Mouse (Mus musculus): ENCODE measurements around the gene Ccdc71. TPM values are rescaled to one million over a fixed set of nuclear protein-coding genes. Genes with fewer than 3 reads are reported as not detected.
A peak's percentile ranks its signal among the peaks of the same experiment; 100 is the strongest.

Gene Ccdc71
- polyA plus RNA-seq, 1 experiment = not detected

DNA sequence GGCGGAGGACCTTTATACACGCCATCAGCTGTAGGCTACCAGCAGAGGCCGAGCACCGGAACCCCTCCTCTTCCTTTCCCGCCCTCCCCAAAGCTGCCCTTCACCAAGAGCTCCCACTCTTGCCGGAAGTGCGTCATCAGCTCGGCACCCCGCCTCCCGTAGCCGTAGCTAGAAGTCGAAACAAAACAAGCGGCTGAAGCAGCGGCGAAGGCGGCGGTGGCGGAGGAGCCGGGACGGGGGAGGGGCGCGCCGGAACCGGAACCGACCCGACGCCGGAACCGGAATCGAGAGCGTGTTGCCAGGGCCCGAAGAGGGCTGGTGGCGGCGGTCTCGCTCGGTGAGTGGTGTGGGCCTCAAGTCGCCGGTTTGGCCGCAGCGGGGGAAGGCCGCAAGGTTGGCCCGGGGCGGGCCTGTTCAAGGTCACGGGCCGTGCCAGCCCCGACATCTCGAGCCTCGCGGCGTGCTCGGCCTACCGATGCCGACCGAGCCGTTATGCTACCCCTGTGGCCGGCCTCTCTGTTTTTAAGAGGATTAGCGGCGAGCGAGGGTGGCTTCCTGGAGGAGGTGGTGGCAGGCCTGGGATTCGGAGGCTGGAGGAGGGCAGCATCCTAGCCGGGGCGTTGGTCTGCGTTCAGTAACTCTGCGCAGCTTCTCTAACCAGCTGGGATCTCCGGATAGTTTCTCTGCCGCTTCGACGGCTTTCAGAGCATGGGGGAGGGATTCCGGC, 30.4 kb downstream of the Ccdc71 start, which contains the start of gene Usp19:
Gene Usp19, plus strand, starts transcription at position 44 of the 727 bp plus-strand sequence.
- Histone ChIP-seq H3K4me3 (ENCODE audit: insufficient read depth, low read depth, low read length) (peak within 1 kb of the TSS; percentile 81), H3K4me1 (ENCODE audit: control insufficient read depth, insufficient read depth, low read length) (peaks cover 20% of the 10 kb centered on the region), H3K27ac (ENCODE audit: insufficient read depth, low read depth, low read length) (peak within 1 kb of the TSS; percentile 82)
- no peak for TF ChIP-seq CTCF (IDR thresholded peaks at IDR 0.05; ENCODE audit: insufficient read depth, low read depth, low read length)
- TF ChIP-seq POLR2A (IDR thresholded peaks at IDR 0.05; ENCODE audit: insufficient read depth, low read depth, low read length) = peak; percentile 69; the same call in 1 of the 2 replicates
- under 1% methylated on average over 69 of the region's 69 CpGs for WGBS

DNA sequence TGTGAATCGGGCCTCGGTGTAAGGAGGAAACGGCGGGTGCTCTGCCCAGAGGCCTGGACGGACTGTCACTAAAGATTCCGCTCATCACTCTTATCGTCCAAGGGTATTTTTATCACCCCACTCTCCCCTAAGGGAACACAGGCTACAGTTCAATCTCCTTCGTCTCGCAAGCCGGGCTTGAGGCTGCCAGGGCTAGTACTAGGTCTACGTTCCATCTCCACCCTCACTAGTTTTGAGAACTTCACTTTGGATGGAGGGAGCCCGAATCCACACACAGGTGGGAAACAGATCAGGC, 30.9 kb downstream of the Ccdc71 start:
- no peak for TF ChIP-seq CTCF (IDR thresholded peaks at IDR 0.05; ENCODE audit: insufficient read depth, low read depth, low read length)
- TF ChIP-seq POLR2A (IDR thresholded peaks at IDR 0.05; ENCODE audit: insufficient read depth, low read depth, low read length) = no peak
- peaks cover 20% of the 10 kb centered on the region for H3K4me1 ChIP-seq (ENCODE audit: control insufficient read depth, insufficient read depth, low read length)
- WGBS = 4% methylated on average over 12 of the region's 12 CpGs
- H3K4me3 ChIP-seq (ENCODE audit: insufficient read depth, low read depth, low read length) = peak overlapping the region; percentile 81
- H3K27ac ChIP-seq (ENCODE audit: insufficient read depth, low read depth, low read length) = peak overlapping the region; percentile 82

DNA sequence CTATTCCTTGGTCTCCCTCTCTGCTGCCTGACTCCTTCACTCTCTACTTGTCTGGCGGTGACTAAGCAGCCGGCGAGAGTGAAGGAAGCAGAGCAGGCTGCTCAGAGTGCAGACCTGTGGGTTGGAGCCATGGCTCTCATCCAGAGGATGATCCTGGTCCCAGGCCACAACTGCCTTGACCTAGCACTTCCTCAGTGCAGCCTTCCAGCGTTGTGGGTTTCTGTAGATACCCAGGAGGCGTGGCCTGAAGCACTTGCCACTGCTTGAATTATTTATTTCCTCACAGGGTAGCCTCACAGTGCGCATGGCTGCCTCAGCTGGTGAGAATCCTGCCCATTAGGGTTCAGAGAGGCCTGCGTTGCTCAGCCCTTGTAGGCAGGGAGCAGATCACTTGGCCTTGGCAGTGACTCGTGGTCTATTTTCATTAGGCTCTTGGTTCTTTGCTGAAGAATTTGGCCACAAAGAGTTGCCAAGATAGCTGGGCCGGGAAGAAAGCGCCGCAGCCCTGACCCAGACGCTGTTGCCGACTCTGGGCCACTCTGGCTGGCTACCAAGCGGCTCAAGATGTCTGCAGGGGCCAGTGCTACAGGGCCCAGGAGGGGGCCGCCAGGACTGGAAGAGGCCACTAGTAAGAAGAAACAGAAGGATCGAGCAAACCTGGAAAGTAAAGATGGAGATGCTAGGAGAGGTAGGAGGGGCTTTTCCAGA, 31.9 kb downstream of the Ccdc71 start:
- TF ChIP-seq POLR2A (IDR thresholded peaks at IDR 0.05; ENCODE audit: insufficient read depth, low read depth, low read length) = no peak
- no peak for TF ChIP-seq CTCF (IDR thresholded peaks at IDR 0.05; ENCODE audit: insufficient read depth, low read depth, low read length)
- Histone ChIP-seq H3K4me1 (ENCODE audit: control insufficient read depth, insufficient read depth, low read length) (peaks cover 20% of the 10 kb centered on the region), H3K4me3 (ENCODE audit: insufficient read depth, low read depth, low read length) (0 out of 2 replicates have a peak overlapping the region, but pooled peaks have one; percentile 6), H3K27ac (ENCODE audit: insufficient read depth, low read depth, low read length) (no peak overlapping the region)
- WGBS = 40% methylated on average over 16 of the region's 16 CpGs

DNA sequence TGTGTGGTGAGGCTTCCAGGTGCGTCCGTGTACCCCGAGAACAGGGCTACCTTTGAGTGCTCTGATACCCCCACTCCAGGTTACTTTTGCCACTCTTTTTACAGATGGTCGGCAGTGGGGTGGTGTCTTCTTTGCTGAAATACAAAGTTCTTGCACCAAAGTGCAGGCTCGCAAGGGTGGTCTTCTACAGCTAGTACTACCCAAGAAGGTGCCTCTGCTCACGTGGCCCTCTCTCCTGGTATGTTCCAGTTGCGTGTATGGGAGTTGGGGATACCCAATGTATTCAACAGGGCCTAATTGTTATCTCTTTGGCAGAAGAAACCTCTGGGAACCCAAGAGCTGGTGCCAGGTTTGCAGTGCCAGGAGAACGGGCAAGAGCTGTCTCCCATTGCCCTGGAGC, 32.9 kb downstream of the Ccdc71 start:
- 91% methylated on average over 8 of the region's 8 CpGs for WGBS
- TF ChIP-seq CTCF (IDR thresholded peaks at IDR 0.05; ENCODE audit: insufficient read depth, low read depth, low read length) (no peak), POLR2A (IDR thresholded peaks at IDR 0.05; ENCODE audit: insufficient read depth, low read depth, low read length) (no peak)

DNA sequence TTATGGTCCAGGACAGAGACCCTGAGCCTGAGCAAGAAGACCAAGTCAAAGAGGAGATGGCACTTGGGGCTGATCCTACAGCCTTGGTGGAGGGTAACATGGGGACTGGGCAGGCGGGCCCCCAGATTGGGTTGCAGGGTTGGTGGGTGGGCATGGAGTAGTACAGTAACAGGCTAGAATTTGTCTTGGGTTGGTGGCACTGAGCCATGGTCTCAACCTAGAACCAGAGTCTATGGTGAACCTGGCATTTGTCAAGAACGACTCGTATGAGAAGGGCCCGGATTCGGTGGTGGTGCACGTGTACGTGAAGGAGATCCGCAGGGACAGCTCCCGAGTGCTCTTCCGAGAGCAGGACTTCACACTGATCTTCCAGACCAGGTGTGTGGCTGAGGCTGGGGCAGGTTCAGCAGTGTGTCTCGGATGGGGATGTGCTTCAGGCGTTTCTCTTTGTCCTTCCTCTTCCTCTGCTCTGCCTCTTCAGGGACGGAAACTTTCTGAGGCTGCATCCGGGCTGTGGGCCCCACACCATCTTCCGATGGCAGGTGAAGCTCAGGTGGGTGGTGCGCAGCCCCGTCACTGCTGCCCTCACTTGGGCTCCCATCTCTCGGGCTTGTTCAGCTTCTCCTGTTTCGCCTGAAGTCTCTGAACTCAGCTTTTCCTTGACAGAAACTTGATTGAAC, 34.0 kb downstream of the Ccdc71 start:
- no peak overlapping the region for H3K4me3 ChIP-seq (ENCODE audit: insufficient read depth, low read depth, low read length)
- H3K4me1 ChIP-seq (ENCODE audit: control insufficient read depth, insufficient read depth, low read length) = peaks cover 20% of the 10 kb centered on the region
- no peak for TF ChIP-seq POLR2A (IDR thresholded peaks at IDR 0.05; ENCODE audit: insufficient read depth, low read depth, low read length)
- 95% methylated on average over 19 of the region's 19 CpGs for WGBS
- no peak overlapping the region for H3K27ac ChIP-seq (ENCODE audit: insufficient read depth, low read depth, low read length)

More for the DNA sequence above, 32.9 kb downstream of the Ccdc71 start:
- Histone ChIP-seq H3K4me1 (ENCODE audit: control insufficient read depth, insufficient read depth, low read length) (peaks cover 20% of the 10 kb centered on the region), H3K27ac (ENCODE audit: insufficient read depth, low read depth, low read length) (no peak overlapping the region), H3K4me3 (ENCODE audit: insufficient read depth, low read depth, low read length) (no peak overlapping the region)

DNA sequence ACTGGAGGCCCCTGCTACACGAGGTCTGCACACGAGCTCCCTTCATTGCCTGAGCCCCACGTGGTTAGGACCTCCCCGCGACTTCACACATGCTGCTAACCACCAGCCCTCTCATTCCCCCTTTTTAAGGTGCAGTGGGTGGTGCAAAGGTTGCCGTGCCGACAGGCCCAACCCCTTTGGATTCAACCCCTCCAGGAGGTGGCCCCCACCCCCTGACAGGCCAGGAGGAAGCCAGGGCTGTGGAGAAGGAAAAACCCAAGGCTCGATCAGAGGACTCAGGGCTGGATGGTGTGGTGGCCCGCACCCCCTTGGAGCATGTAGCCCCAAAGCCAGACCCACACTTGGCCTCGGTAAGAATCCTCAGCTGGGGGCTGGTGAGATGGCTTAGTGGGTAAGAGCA, 34.6 kb downstream of the Ccdc71 start:
- no peak overlapping the region for H3K27ac ChIP-seq (ENCODE audit: insufficient read depth, low read depth, low read length)
- no peak overlapping the region for H3K4me3 ChIP-seq (ENCODE audit: insufficient read depth, low read depth, low read length)
- H3K4me1 ChIP-seq (ENCODE audit: control insufficient read depth, insufficient read depth, low read length) = peaks cover 19% of the 10 kb centered on the region
- TF ChIP-seq CTCF (IDR thresholded peaks at IDR 0.05; ENCODE audit: insufficient read depth, low read depth, low read length) = no peak
- TF ChIP-seq POLR2A (IDR thresholded peaks at IDR 0.05; ENCODE audit: insufficient read depth, low read depth, low read length) = no peak
- 74% methylated on average over 10 of the region's 10 CpGs for WGBS

DNA sequence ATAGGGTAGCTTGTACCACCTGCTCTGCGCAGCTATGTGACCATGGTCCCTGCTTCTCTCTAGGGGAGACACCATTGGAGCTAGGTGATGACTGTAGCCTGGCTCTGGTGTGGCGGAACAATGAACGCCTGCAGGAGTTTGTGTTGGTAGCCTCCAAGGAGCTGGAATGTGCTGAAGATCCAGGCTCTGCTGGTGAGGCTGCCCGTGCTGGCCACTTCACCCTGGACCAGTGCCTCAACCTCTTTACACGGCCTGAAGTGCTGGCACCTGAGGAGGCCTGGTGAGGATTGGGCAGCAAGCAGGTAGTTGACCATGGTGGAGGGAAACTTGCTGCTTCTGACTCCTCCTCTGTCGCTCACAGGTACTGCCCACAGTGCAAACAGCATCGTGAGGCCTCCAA, 38.9 kb downstream of the Ccdc71 start:
- WGBS = 89% methylated on average over 7 of the region's 7 CpGs
- Histone ChIP-seq H3K4me1 (ENCODE audit: control insufficient read depth, insufficient read depth, low read length) (no peaks in the 10 kb centered on the region), H3K27ac (ENCODE audit: insufficient read depth, low read depth, low read length) (no peak overlapping the region), H3K4me3 (ENCODE audit: insufficient read depth, low read depth, low read length) (no peak overlapping the region)
- TF ChIP-seq POLR2A (IDR thresholded peaks at IDR 0.05; ENCODE audit: insufficient read depth, low read depth, low read length) (no peak), CTCF (IDR thresholded peaks at IDR 0.05; ENCODE audit: insufficient read depth, low read depth, low read length) (no peak)

DNA sequence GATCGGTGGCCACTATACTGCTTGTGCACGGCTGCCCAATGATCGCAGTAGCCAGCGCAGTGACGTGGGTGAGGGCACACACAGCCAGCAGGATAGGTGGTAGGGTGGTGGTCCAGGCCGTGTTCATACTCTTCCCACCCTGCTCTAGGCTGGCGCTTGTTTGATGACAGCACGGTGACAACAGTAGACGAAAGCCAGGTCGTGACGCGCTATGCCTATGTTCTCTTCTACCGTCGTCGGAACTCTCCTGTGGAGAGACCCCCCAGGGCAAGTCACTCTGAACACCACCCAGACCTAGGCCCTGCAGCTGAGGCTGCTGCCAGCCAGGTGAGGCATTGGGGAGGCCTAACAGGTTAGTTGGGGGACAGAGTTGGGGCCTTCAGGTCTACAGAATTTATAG, 39.6 kb downstream of the Ccdc71 start:
- Histone ChIP-seq H3K4me3 (ENCODE audit: insufficient read depth, low read depth, low read length) (no peak overlapping the region), H3K4me1 (ENCODE audit: control insufficient read depth, insufficient read depth, low read length) (no peaks in the 10 kb centered on the region), H3K27ac (ENCODE audit: insufficient read depth, low read depth, low read length) (no peak overlapping the region)
- WGBS = 94% methylated on average over 15 of the region's 15 CpGs
- TF ChIP-seq CTCF (IDR thresholded peaks at IDR 0.05; ENCODE audit: insufficient read depth, low read depth, low read length) = no peak
- TF ChIP-seq POLR2A (IDR thresholded peaks at IDR 0.05; ENCODE audit: insufficient read depth, low read depth, low read length) = no peak

DNA sequence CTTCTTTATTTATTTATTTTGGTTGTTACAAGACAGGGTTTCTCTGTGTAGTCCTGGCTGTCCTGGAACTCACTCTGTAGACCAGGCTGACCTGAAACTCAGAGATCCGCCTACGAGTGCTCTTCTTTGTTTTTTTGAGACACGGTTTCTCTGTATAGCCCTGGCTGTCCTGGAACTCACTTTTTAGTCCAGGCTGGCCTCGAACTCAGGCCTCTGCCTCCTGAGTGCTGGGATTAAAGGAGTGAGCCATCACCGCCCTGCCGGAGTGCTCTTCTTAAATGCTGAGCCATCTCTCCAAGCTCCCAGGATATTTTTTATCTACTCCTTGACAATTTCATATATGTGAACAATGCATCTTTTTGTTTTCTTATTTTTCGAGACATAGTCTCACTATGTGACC, 46.6 kb downstream of the Ccdc71 start:
- 87% methylated on average over 7 of the region's 7 CpGs for WGBS
- Histone ChIP-seq H3K27ac (ENCODE audit: insufficient read depth, low read depth, low read length) (no peak overlapping the region), H3K4me3 (ENCODE audit: insufficient read depth, low read depth, low read length) (no peak overlapping the region), H3K4me1 (ENCODE audit: control insufficient read depth, insufficient read depth, low read length) (peaks cover 5% of the 10 kb centered on the region)
- TF ChIP-seq CTCF (IDR thresholded peaks at IDR 0.05; ENCODE audit: insufficient read depth, low read depth, low read length) (no peak), POLR2A (IDR thresholded peaks at IDR 0.05; ENCODE audit: insufficient read depth, low read depth, low read length) (no peak)
